Mouse (Mus musculus): ENCODE results near the gene Rnf11.

GRCm38 (mm10) chr4:109439825-109440248 lies 44.7 kb downstream of the Rnf11 start:
- TF ChIP-seq SMC3 (IDR thresholded peaks at IDR 0.05; ENCODE audit: low read depth, low read length) (no peak; the same call in 1 of the 2 replicates), CTCF (IDR thresholded peaks at IDR 0.05 in 2 of 3, conservative IDR thresholded peaks at IDR 0.05 in 1 of 3; ENCODE audit: control insufficient read depth in 1 of 3, insufficient read depth in 1 of 3, low read depth in 2 of 3, low read length in 3 of 3, poor library complexity in 1 of 3, severe bottlenecking in 1 of 3) (no peak), POLR2A (IDR thresholded peaks at IDR 0.05; ENCODE audit: control insufficient read depth in 1 of 2, insufficient read depth in 1 of 2, low read depth in 1 of 2, low read length in 2 of 2, poor library complexity in 1 of 2) (no peak)
